Mouse (Mus musculus) right cerebral cortex, postnatal 25 days (tissue): Measurements from ENCODE around the gene A1cf.

Experiments used
- DNase-seq: peaks from one replicate; pipeline ENCODE4 v3.0.0; 2022

A1cf gene

DNA sequence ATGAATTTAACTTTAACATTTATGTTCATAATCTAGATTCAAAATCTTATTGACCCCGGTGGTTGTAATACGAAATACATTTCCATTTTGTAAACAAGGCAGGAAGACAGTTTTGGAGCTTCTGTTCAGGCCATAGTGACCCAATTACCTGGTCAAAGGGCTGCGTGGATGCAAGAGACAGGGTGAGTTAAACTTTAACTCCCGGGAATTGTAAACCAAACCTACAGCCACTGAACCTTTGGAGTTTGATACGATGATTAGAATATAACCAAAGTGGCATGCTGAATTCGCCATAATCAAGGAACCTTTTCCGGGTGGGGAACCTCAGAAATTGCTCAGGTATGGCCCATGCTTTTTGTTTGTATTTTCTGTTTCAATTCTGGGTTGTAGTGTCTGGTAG, at the start of gene A1cf:
A1cf (plus strand) TSS at position 244 of the 400 bp plus-strand sequence.
- no peak for DNase-seq

DNA sequence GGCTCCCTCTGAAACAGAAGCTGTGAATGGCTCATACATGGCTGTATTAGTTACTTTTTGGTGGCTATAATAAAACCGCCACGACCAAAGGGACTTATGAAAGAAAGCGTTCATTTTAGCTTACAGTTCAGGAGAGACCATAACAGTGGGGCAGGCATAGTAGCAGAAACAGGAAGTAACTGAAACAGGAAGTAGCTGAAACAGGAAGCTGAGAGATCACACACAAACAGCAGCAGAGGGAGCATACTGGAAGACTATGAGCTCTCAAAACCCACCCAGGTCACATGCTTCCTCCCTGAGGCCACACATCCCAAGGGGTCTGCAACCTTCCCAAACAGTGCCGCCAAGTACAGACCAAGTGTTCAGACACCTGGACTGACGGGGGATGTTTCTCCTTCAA, 34.3 kb upstream of the A1cf start:
- no peak for DNase-seq

DNA sequence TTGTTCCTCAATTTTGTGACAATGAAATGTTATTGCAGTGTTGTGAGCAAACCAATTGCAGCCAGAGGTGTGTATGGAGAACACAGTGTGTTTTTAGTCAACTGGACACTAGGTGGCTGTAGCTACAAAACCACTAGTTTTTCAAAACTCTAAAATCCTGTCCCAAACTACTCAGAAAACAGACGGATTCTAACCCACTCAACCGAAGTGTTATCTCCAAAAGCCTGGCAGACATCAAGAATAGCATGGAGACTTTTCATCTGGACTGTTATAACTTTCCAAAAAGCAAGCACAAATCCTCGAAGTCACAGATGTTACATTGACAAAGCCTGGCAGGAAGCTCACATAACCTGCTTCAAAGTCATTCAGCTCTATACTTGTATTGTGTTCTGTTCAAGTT, 6.7 kb upstream of the A1cf start:
- peak; percentile 5 for DNase-seq

DNA sequence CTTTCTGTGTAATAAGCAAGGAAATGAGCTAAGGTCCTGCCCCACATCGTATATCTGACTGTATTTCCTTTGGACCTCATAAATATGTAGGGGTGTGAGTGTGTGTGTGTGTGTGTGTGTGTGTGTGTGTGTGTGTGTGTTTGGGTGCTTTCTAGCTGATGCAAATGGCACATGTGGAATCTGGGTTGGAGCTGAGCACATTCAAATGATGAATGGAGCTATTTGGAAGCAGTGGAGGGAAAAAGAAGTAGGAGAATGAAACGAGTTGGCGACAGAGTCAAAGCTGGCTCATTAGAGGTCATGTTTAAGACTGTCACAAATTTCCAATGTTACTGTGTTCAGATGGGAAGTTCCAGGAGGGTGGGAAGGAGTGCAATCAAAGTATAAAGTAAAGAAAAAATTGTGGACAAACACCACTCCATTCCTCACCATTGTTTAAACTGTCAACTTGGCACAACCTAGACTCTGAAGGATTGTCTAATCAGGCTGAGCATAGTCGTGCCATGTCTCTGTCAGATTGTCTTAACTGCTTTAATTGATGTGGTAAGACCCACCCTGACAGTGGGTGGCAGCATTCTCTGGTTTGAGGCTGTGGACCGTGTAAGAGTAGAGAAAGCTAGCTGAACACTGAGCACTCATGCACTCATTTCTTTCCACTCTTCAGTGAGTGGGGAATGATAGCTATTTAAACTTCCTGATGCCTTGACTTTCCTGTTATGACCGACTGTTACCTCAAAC, 5.9 kb upstream of the A1cf start:
- no peak for DNase-seq

DNA sequence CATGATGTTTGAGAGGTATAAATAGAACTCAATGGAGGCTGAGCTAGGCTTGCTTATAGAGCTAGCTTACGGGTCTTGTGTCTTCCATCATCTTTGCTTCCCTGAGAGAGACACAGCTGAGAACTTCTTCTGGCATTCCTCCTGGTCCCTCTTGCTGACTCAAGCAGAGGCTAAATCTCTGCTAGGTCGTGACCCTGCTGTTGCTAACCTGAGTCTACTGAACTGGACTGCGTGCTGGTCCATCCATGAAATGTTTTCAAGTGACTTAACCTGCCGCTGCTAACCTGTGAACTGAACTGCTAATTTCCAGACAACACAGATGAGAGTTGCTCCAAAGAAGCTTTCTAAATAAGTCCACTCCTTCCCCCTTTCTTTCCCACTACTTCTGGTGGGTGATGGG, 3.1 kb upstream of the A1cf start:
- DNase-seq, result no peak

DNA sequence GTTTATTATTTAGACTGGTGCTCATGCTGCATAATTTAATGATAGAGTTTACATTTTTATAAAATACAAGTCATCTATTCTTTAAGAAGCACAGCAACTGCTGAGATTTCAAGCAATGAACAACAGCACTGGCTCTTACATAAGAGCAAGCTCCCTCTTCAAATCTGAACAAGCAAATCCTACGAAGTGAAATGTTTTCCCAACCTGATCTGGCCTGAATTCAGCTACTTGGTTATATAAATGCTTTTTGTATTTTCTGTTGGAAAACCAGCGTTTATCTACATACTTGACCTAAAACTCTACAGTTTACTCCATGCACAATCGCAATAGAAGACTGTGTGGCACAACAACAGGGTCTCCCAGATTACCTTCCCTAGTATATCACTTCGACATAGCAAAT, 488 bp upstream of the A1cf start:
- DNase-seq, result no peak

DNA sequence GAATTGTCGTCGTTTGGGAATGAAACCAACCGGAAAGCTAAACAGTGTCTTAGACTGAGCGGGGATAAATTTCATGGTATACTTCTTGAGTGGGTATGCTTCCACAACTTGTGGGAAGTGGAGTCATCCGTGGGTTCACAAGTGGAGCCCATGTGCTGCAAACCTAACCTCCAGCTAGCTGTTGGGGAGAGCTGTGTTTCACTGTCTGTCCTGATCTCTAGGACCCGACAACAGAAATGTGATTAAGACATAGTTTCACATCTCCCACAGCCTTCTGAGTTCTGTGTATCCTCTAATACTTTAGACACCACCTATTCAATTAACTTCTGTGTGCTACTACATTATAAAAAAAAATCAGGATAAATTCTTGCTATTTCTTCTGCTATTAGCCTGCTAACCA, 407 bp downstream of the A1cf start:
- DNase-seq, result no peak

DNA sequence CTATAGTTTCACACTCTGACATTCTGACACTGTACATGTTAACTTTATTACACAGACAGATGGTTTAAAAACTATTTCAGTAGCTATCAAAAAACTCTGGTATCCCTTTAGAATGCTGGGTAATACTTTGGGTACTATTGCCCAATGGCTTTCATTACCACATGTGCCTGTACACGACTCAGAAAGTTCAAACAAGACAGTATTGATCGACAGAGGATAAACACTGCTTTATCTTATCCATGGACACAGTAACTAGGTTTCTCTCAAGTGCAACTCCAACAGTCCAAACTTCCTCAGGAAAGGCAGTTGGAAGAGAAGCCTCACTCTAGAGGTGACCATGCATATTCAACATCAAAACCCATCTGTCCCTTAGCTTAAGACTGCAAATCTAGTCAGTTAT, 2.8 kb downstream of the A1cf start:
- no peak for DNase-seq

DNA sequence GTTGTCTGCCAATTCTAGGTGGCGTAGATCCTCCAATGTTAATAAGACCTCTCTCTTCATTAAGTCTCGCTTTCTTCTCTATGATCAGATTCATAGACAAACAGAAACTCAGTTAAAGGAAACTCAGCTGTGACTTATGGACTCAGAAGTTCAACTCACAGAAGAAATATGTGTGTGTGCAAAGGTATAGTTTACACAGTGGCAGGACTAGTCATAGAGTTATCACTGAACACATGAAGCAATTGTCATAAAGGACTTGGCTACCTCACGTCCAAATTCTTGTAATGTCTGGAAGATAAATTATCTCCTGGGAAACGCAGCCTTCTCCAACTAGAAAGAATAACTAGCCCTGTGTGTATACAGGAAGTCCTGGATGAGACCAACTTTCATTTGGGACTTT, 9.4 kb downstream of the A1cf start:
- no peak for DNase-seq

DNA sequence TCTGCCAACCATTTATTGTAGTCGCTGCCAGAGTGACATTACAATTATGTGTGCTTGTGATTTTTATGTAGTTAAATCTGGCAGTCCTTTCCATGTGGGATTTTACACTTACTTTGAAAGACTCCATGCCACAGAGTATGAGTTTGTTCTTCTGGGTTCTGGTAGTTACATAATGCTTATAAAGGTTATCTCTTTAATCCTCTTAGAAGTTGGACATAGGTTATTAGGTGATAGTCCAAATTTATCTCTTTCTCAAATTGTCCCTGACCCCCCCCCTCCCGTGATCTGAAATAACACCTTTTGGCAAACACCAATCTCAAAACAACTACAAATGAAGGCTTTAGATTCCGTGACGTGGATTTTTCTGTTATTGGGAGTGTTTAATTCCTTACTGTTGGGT, 16.0 kb downstream of the A1cf start:
- DNase-seq, result no peak

DNA sequence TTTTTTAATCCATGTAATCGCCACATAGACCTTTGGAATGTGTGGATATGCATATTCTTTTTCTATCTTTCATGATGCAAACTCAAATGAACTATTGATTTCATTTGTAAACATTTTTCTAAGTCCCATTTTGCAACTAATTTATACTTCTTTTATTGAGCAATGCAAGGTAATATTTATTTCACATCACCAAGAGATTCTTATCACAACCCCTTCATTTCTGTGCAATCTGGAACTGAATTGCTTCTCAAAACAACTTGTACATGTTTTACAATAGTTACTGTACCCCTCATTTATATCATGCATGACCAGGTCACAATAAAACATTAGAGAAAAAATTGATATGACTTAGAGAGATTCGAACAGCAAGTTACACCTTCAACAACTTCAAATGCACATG, 18.7 kb downstream of the A1cf start:
- DNase-seq, result no peak

DNA sequence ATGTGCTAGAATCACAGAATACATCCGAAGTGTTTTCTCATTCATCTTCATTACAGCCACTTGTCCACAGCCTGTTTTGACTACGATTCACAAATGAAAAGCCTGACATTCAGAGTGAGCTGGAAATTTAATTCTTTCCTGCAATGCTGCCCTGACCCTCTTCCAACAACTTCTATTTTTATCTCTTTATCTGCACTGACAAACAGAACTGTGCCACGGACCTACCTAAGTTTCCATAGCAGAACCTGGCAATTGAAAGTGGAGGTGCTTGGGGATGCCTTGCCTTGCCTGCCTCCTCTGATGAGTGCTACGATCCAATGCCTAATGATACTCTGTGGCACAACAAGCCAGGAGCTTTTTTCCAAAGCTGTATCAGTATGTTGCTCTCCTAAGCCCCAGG, 21.4 kb downstream of the A1cf start:
- no peak for DNase-seq

DNA sequence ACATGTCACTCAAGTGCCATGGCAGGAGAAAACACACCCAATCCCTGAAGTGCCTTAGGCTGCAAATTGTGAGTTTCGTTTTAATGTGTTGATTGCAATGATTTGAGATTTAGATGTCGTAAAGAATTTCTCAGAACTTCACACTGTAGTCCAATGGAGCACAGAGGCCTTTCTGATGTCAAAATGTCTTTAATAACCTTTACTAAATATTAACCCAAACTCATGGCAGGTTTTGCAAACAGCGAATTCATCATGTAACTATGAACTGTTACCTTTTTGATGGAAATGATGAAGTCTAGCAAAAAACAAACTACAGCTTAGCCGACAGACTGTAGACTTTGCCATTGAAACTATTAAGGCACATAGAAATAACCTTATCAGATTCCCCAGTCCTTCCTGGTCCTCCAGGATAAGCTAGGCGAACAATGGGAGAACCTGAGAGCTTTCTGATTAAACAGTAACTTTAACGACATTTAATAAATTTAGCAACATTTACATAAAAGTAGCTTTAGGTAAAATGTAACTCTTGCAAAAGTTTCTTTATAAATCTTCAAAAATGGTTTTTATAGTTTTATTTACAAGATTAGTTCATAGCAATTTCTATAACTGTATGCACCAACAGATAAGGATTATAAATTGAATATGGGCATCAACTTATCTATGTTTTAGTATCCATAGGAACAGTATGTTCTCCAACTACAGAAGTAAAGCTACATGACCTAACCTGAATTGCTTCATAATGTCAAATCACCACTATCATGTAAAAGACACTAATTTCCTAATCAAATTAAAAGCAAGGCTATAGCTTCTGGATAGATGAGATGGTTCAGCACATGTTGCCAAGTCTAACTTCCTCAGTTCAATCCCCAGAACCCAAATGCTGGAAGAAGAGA, 22.7 kb downstream of the A1cf start:
- no peak for DNase-seq

DNA sequence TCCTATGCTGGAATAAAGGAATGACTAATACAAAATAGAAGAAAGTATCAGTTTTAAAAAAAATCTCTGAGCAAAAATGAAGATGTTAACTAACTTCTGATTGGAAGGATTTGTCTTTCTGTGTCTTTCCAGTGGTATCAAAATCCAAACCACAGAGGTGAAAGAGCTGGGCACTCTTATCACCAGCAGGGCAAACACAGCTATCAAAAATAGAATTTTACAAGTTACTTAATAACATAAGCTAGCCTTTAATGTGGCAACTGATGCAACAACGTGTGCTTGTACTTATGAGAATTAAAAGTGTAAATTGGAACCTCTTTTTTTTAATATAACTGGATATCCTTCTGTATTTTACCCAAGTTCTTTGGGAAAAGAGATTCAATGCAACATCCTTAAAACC, 27.4 kb downstream of the A1cf start:
- no peak for DNase-seq

DNA sequence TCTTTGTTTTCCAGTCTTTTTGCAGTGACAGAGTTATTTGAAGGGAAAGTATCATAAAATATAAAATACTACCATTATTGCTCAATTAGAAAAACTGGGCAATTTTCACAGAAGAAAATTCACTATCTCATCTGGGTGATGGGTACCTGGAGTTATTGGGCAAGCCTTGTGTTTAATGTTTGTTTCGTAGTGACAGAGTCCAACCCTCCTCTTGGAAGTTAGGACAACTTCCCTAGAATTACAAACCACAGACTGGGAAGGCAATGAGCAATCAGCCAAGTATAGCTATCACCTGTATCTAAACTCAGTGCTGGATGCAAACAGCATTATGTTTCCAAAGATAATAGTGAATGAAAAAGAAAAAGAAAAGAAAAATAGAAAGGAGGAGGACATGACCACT, 28.1 kb downstream of the A1cf start:
- DNase-seq, result no peak

DNA sequence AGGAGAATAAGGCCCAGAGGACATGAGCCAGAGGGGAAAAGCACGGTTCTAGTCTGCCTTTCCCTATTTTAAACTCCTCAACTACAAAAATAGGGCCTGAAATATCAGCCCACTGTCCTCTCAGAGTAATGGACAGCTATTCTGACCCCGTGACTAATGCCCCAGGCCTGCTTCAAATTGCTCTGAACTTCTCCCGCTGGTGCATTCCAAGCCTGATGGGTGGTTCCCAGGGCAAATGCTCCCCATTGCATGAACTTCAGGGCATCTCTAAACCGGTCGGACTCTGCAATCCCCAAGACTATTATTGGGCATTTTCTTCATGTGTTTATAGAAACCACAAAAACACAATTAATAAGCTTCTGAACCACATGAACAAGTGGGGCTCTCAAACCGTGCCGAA, 37.1 kb downstream of the A1cf start:
- DNase-seq, result no peak

DNA sequence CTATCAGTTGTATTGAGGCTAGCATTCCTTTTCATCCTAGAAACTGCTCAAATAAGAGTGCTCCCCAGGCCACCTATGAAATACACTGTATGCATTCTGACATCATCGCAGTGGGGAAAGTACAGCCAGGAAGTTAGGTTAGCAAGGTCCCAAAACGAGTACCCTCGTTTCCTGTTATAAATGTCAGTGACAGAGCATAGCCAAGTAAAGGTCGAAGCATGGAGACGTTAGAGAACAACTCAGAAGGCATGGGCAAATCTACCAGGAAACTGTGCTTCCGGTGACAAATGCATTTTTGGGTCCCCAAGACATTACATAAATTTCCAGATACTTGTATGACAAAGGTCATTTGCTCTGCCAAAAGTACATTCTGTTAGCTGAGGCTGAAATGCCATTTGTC, 41.9 kb downstream of the A1cf start:
- no peak for DNase-seq

DNA sequence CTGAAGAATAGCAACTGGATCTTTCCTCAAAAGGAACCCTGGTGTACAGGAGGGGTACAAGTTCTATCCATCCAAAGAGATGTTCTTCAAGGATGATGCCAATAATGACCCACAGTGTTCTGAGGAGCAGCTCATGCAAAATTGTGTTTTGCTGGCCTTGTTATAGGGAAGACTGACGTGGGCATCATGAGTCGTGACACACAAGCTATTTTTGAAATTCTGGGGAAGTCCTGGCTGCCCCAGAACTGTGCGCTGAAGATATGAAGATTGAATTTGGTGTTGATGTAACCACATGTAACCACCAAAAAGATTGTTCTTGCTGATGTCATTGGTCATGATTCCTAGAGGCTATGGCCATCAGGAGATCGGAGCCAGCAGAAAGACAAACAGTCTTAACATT, 45.4 kb downstream of the A1cf start:
- no peak for DNase-seq

DNA sequence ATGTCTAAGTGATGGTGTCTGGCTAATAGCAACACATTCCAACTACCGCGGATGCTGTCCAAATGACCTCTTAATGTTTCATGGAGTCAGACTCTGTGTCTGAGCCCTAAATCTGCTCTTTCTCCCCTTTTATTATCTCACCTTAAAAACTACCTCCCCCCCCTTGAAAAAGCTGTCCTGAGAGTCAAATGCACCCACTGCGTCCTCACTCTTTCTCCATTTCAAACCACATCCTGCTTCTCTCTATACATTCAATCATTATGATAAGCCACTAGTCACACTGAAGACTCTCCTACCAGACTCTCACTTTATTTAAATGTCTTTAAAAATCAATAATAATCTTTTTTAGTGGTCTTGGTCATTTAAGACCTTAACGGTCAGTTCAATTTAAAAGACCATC, 51.8 kb downstream of the A1cf start:
- no peak for DNase-seq

DNA sequence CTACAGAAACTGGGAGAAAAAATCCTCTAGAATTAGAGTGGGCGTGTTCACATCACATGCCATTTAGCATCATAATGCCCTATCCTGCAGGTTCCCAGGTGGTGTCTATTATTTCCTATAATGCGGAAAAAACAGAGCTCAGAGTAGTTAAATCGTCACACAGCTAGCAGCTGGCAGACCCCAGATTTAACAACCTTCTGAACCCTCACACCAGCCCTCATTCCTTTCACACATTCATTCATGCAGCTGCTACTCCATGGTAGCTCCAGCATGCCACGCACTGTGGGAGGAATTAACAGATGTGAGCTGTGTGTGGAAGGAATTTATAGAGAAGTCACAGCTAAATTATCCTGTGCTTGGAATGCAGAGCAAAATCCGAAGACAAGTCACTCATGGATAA, 53.3 kb downstream of the A1cf start:
- no peak for DNase-seq

DNA sequence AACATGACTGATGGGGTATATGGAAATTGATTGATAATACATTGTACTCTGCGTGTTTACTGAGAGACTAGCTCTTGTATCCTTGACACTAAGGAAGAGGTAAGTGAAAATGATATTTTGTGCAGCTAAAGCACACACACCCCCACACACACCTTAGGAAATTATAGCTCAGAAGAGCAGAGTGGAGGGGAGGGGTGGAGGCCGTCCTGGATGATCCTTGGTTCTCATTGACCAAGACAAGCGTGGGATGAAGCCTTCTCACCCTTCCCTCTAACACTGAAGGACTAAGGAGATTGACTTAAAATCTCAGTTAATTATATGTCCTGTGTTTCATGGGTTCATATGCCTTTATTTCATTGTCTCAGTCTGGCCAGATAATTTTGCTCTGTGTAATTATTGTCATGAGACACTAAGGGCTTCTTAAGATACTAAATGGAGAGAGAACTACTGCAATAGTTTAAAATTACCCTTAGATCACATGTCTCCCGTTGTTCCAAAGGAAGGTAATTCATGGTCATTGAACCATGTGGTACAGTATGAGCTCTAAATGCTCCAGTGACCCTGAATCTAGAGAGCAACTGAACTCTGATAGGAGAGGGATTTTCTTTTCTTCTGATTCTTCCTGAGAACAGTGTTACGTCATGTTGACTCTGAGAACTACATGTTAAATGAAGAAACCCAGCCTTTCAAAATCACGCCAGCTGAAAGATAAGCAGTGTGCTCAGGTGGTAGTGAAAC, 55.2 kb downstream of the A1cf start:
- no peak for DNase-seq

DNA sequence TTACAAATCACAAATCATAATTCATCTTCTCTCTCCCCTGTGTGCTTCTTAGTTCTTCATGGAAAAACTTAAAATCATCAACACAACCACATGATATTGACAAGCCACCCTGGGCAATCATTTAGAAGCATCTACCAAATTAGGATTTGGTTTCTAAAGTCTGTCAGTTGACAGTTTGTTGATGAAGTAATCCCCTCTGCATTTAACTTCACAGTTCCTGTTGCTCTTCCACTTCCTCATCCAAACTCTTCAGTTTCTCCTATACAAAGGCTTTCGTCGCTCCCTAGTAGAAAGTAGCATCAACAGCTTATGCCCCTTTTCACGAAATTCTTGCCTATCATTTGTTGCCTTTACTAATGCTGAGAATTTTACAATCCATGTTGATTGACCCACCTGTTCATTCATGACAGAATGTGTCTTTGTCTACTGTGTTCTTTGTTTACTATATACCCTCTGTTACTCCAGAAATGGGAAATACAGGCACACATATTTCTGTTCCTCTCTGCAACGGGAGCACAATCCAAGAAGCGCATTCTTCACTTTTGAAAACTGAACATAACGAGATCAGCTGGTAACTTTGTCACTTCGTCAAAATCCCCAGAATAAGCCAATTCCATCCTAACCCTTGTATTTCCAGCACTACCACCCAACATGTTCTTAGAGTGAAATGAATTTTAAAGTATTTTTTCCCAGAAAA, 82.4 kb downstream of the A1cf start:
- DNase-seq, result no peak

DNA sequence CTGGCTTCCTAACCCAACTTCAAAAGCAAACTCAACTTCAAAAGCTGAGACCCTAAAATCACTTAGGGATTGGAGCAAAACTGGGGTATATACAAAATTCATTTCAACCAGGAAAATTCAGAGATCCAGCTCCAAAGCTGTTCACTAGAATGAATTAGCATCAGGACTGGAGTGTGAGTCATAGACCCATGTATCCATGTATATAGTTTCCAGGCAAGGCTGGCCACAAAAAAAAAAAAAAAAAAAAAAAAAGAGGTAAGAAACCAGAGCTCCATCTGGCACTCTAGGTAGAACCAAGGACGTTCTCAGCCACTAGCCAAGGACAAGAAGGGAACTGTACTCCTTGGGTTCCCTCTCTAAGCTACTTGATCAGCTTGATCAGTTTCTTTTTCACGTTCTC, 85.2 kb downstream of the A1cf start:
- DNase-seq, result no peak
